Mouse (Mus musculus) midbrain, embryonic 12.5 days (tissue): ENCODE measurements at regions not wholly inside any gene's neighbourhood (a gene's known extent, or its start where the extent isn't known, plus 50 kb on each side); places are given as distances from the start of the nearest gene placed in this dataset.

Source experiments
- ATAC-seq: fragments of 200-750 bp; cut with Nextera tagmentation; 2 replicates; pipeline ENCODE4 v1.8.0; 2017; ENCODE audit warnings: low read depth, moderate TSS enrichment, moderate library complexity; ENCODE audit not compliant: low FRiP score
- H3K27ac ChIP-seq: fragments of 300-500 bp; sonication (generic); replicated peaks from 2 replicates; pipeline ENCODE4 v1.5.1; 2016; ENCODE audit warnings: mild to moderate bottlenecking
- H3K27me3 ChIP-seq: fragments of 300-500 bp; sonication (generic); 2 replicates; pipeline ENCODE4 v1.6.1; 2016; ENCODE audit warnings: mild to moderate bottlenecking
- H3K36me3 ChIP-seq: fragments of 300-500 bp; sonication (generic); 2 replicates; pipeline ENCODE4 v1.6.1; 2016
- H3K4me1 ChIP-seq: fragments of 300-500 bp; sonication (generic); 2 replicates; pipeline ENCODE4 v1.6.1; 2016
- H3K4me2 ChIP-seq: fragments of 300-500 bp; sonication (generic); replicated peaks from 2 replicates; pipeline ENCODE4 v1.6.1; 2016; ENCODE audit warnings: mild to moderate bottlenecking, moderate library complexity
- H3K4me3 ChIP-seq: fragments of 300-500 bp; sonication (generic); 2 replicates; pipeline ENCODE4 v1.5.1; 2016; ENCODE audit warnings: mild to moderate bottlenecking
- H3K9ac ChIP-seq: fragments of 300-500 bp; sonication (generic); replicated peaks from 2 replicates; pipeline ENCODE4 v1.6.1; 2016; ENCODE audit warnings: mild to moderate bottlenecking, moderate library complexity
- H3K9me3 ChIP-seq: fragments of 300-500 bp; sonication (generic); 2 replicates; pipeline ENCODE4 v1.6.1; 2016; ENCODE audit warnings: mild to moderate bottlenecking
- WGBS: fragments of 180-500 bp; shearing (Covaris S2); methylation state at CpG from one replicate; pipeline ENCODE4 v1.1.7; 2016; 5-methylcytosine and 5-hydroxymethylcytosine counted together

DNA sequence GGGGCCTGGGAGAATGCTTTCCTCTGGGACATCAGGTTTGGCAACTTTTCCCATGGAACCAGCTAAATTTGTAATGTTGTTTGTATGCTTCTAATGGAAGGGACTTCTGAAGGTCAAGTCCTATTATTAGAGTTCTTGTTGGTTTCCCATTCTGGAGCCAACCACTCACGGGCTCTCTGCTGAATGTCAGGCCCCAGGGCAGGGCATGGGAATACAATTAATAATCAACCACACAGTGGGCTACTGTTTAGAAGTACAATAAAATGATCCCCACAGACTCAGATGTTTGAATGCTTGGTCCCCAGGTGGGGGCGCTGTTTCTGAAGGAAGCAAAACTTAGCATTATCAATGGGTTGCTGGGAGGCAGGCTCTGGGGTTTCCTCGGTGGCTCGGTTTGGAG, 275.6 kb upstream of the Kazn start:
- no peak for ATAC-seq

DNA sequence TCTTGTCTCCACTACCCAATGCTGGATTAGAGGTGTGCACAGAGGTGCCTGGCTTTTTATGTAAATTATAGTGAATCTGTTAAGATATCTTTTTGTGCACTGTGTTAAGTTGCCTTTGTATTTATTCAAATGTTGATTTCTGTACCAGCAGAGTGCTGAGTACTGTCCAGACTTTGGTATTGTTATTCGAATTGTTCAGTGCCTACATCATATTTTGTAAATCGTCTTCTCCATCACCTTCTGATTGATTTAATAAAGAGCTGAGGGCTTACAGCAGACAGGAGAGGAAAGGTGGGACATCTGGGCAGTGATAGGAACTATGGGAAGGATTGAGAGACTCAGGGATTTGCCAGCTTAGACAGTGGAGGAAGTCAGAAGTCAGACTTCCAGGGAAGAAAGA, 270.2 kb upstream of the Kazn start:
- no peak overlapping the region for H3K4me3 ChIP-seq
- no peaks in the 10 kb centered on the region for H3K9me3 ChIP-seq
- H3K27ac ChIP-seq: no peak overlapping the region
- H3K4me1 ChIP-seq: peaks cover 18% of the 10 kb centered on the region
- peaks cover 5% of the 10 kb centered on the region; the same call in 1 of the 2 replicates for H3K27me3 ChIP-seq
- no peaks in the 10 kb centered on the region for H3K36me3 ChIP-seq
- H3K4me2 ChIP-seq: no peak overlapping the region
- no peak for ATAC-seq
- no peak overlapping the region for H3K9ac ChIP-seq
- 85% methylated on average over 2 of the region's 2 CpGs for WGBS

More for the DNA sequence above, 275.6 kb upstream of the Kazn start:
- Histone ChIP-seq H3K4me1 (peaks cover 9% of the 10 kb centered on the region), H3K4me2 (no peak overlapping the region), H3K27me3 (no peaks in the 10 kb centered on the region), H3K4me3 (no peak overlapping the region), H3K36me3 (no peaks in the 10 kb centered on the region), H3K27ac (no peak overlapping the region), H3K9ac (no peak overlapping the region), H3K9me3 (no peaks in the 10 kb centered on the region)
- WGBS: 86% methylated on average over 4 of the region's 4 CpGs

GRCm38 (mm10) chr4:142506383-142507211, 267.4 kb upstream of the Kazn start:
- no peak overlapping the region for H3K4me2 ChIP-seq
- H3K36me3 ChIP-seq: no peaks in the 10 kb centered on the region
- no peak overlapping the region for H3K27ac ChIP-seq
- no peaks in the 10 kb centered on the region for H3K9me3 ChIP-seq
- 16% methylated on average over 13 of the region's 13 CpGs for WGBS
- 0 out of 2 replicates have a peak, but pooled peaks have one; percentile 4 for ATAC-seq
- H3K4me3 ChIP-seq: no peak overlapping the region
- H3K9ac ChIP-seq: no peak overlapping the region
- peaks cover 5% of the 10 kb centered on the region; the same call in 1 of the 2 replicates for H3K27me3 ChIP-seq
- H3K4me1 ChIP-seq: peaks cover 18% of the 10 kb centered on the region

- Histone ChIP-seq H3K27ac (no peak overlapping the region), H3K4me1 (peaks cover 22% of the 10 kb centered on the region), H3K36me3 (no peaks in the 10 kb centered on the region), H3K4me3 (no peak overlapping the region), H3K27me3 (peaks cover 5% of the 10 kb centered on the region; the same call in 1 of the 2 replicates), H3K9ac (no peak overlapping the region), H3K9me3 (no peaks in the 10 kb centered on the region), H3K4me2 (no peak overlapping the region)
- 95% methylated on average over 15 of the region's 15 CpGs for WGBS
- no peak for ATAC-seq
These were observed 264.6 kb upstream of the Kazn start for GRCm38 (mm10) chr4:142503761-142504160.

DNA sequence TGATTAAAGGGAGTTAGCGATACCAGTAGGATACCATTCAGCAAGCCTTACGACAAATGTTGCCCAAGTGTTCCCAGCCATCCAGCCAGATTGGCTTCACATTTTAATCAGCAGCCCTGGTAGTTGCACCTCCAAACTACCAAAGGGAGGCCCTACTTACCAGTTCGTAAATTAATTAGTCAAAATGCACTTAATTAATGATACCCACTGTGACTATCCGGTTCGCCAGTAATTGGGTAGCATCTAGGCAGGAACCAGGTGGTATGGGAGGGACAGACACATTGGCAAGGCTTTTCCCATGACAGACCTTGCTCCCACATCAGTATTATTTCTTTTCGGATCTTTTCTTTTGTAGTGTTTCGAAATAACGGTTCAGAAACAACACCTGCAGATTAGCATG, 262.0 kb upstream of the Kazn start:
- H3K4me2 ChIP-seq: no peak overlapping the region
- H3K36me3 ChIP-seq: no peaks in the 10 kb centered on the region
- WGBS: 91% methylated on average over 8 of the region's 8 CpGs
- no peak overlapping the region for H3K27ac ChIP-seq
- H3K27me3 ChIP-seq: peaks cover 3% of the 10 kb centered on the region; the same call in 1 of the 2 replicates
- no peaks in the 10 kb centered on the region for H3K9me3 ChIP-seq
- H3K4me1 ChIP-seq: peaks cover 17% of the 10 kb centered on the region
- no peak for ATAC-seq
- no peak overlapping the region for H3K4me3 ChIP-seq
- no peak overlapping the region for H3K9ac ChIP-seq

- peaks cover 11% of the 10 kb centered on the region for H3K4me1 ChIP-seq
- H3K36me3 ChIP-seq: no peaks in the 10 kb centered on the region
- ATAC-seq: no peak
- H3K27ac ChIP-seq: no peak overlapping the region
- no peak overlapping the region for H3K9ac ChIP-seq
- peaks cover 6% of the 10 kb centered on the region; the same call in 1 of the 2 replicates for H3K27me3 ChIP-seq
- WGBS: 81% methylated on average over 7 of the region's 7 CpGs
- H3K4me3 ChIP-seq: no peak overlapping the region
- H3K4me2 ChIP-seq: no peak overlapping the region
- H3K9me3 ChIP-seq: no peaks in the 10 kb centered on the region
These were observed 261.3 kb upstream of the Kazn start for GRCm38 (mm10) chr4:142500541-142500940.

GRCm38 (mm10) chr4:142496605-142497004, 257.4 kb upstream of the Kazn start:
- H3K9ac ChIP-seq: no peak overlapping the region
- peaks cover 12% of the 10 kb centered on the region; the same call in 1 of the 2 replicates for H3K27me3 ChIP-seq
- H3K9me3 ChIP-seq: no peaks in the 10 kb centered on the region
- H3K36me3 ChIP-seq: no peaks in the 10 kb centered on the region
- H3K4me2 ChIP-seq: no peak overlapping the region
- H3K4me1 ChIP-seq: peaks cover 11% of the 10 kb centered on the region
- ATAC-seq: no peak
- no peak overlapping the region for H3K4me3 ChIP-seq
- WGBS: 57% methylated on average over 12 of the region's 12 CpGs
- H3K27ac ChIP-seq: no peak overlapping the region

DNA sequence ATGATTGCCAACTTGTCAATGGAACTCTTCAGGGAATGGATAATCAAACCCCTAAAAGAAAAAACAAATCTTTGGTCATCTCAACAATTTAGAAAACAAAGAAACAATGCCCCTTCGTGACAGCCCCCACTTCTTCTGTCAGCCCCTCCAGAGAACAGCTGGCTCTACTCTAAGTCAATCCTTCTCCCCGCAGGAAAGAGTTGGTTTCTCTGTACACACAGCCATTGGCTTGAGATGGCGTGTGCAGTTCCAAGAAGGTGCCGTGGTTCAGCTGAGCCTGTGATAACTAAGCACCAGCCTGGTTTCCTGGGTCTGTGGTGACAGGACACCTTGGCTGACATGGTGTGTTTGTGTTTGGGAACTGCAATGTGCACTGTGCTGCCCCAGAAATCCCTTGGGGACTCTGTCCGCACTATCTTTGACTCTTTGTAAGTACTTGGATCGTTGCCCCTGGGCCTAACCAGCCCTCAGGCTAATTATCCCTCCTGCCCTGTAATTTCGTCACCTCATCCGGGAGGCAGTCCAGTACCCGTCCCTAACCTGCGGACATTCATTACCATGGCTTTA, 253.8 kb upstream of the Kazn start:
- 82% methylated on average over 10 of the region's 10 CpGs for WGBS

DNA sequence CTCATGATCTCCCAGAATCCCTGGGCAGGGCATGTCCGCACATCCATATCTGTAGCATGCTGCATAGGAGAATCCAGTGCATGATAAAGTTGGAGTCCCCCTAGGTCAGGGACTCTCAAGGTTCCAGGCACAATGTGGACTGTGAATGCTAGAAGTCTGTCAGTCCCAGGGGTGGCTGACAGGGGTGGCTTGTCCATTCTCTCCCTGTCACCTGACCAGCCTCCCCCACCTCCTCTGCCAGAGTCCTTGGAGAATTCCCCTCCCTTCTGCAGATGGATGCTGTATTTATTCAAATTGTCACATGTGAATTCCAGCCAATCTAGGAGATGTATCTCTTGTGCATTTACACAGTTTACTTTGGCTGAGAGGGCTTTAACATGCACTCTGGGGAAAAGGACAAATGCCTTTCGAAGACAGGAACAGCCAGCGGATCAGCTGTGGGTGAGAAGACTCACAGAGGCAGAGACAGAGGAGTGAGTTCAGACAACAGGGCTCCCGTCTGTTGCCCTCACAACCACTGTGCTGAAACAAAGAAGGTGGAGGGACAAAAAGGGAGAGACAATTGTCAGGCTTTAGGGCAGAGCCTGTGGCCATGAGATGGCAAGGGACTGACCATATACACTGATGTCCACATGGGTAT, 246.7 kb upstream of the Kazn start:
- Histone ChIP-seq H3K9ac (no peak overlapping the region), H3K9me3 (no peaks in the 10 kb centered on the region), H3K36me3 (no peaks in the 10 kb centered on the region), H3K27ac (no peak overlapping the region), H3K27me3 (no peaks in the 10 kb centered on the region), H3K4me2 (no peak overlapping the region), H3K4me1 (no peaks in the 10 kb centered on the region), H3K4me3 (no peak overlapping the region)
- WGBS: 63% methylated on average over 4 of the region's 4 CpGs
- ATAC-seq: no peak

More for the DNA sequence above, 253.8 kb upstream of the Kazn start:
- Histone ChIP-seq H3K27ac (no peak overlapping the region), H3K9me3 (no peaks in the 10 kb centered on the region), H3K4me3 (no peak overlapping the region), H3K4me2 (no peak overlapping the region), H3K36me3 (no peaks in the 10 kb centered on the region), H3K4me1 (peaks cover 6% of the 10 kb centered on the region; the same call in 1 of the 2 replicates), H3K9ac (no peak overlapping the region), H3K27me3 (peaks cover 12% of the 10 kb centered on the region; the same call in 1 of the 2 replicates)
- no peak for ATAC-seq

- Histone ChIP-seq H3K4me2 (peak overlapping the region; percentile 46), H3K36me3 (no peaks in the 10 kb centered on the region), H3K9me3 (no peaks in the 10 kb centered on the region), H3K27me3 (no peaks in the 10 kb centered on the region), H3K4me1 (peaks cover 29% of the 10 kb centered on the region), H3K27ac (no peak overlapping the region), H3K9ac (no peak overlapping the region), H3K4me3 (peak overlapping the region; percentile 26)
- WGBS: 85% methylated on average over 10 of the region's 10 CpGs
- ATAC-seq: no peak
These were observed 236.4 kb upstream of the Kazn start for GRCm38 (mm10) chr4:142475632-142476031.

DNA sequence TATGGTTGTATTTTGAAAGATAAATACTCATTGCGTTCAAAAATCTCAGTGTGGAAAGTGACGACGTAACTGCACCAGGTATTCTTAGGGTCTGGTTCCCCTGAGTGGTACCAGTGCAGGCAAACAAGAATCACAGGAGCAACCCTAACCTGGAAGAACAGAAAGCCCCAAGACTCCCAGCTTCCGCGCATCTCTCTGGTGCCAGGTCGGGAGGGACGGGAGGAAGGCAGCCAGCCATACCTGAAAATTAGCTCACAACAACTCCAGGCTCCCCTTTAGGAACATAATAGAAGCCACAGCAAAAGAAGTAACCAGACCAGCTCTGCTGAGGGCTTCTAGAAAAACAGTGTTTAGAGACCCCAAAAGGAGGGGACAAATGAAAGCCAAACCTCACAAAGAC, 235.4 kb upstream of the Kazn start:
- Histone ChIP-seq H3K36me3 (no peaks in the 10 kb centered on the region), H3K9ac (no peak overlapping the region), H3K9me3 (no peaks in the 10 kb centered on the region), H3K4me3 (peak overlapping the region; percentile 9; the same call in 1 of the 2 replicates), H3K27ac (no peak overlapping the region; the same call in 1 of the 2 replicates), H3K4me2 (peak overlapping the region; percentile 46; the same call in 1 of the 2 replicates), H3K4me1 (peaks cover 29% of the 10 kb centered on the region), H3K27me3 (no peaks in the 10 kb centered on the region)
- WGBS: 89% methylated on average over 7 of the region's 7 CpGs
- no peak for ATAC-seq

- no peaks in the 10 kb centered on the region for H3K36me3 ChIP-seq
- no peak overlapping the region for H3K4me2 ChIP-seq
- WGBS: 59% methylated on average over 12 of the region's 12 CpGs
- H3K9ac ChIP-seq: no peak overlapping the region
- H3K27me3 ChIP-seq: no peaks in the 10 kb centered on the region
- H3K4me1 ChIP-seq: peaks cover 29% of the 10 kb centered on the region
- peak; percentile 44; the same call in 1 of the 2 replicates for ATAC-seq
- no peak overlapping the region for H3K4me3 ChIP-seq
- no peaks in the 10 kb centered on the region for H3K9me3 ChIP-seq
- 0 out of 2 replicates have a peak overlapping the region, but pooled peaks have one; percentile 25 for H3K27ac ChIP-seq
These were observed 234.8 kb upstream of the Kazn start for GRCm38 (mm10) chr4:142474018-142474417.
